Mouse (Mus musculus): ENCODE data around the gene Vwc2l. TPM values are rescaled to one million over a fixed set of nuclear protein-coding genes. Genes with fewer than 3 reads are reported as not detected.
A peak's percentile ranks its signal among the peaks of the same experiment; 100 is the strongest.

Gene Vwc2l
- polyA plus RNA-seq, 1 experiment: not detected

DNA sequence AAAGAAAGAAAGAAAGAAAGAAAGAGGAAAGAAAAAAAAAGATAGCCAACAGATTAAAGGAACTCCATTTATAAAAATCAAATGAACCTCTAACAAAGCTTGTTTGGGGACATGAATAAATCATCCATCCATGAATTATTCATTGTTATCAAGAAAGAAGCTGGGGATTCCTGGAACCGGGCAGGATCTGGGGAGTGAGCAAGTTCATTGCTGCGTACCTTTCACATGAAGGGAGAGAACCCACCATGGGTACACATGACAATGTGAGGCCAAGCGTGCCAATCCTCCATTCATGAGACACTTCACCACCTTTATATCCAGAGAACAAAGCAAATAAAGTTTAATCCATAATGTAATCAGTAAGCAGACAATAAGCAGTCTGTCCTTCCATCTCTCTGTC, 155.8 kb downstream of the Vwc2l start:
- peaks cover 3% of the 10 kb centered on the region; the same call in 1 of the 2 replicates for H3K9me3 ChIP-seq
- no peaks in the 10 kb centered on the region for H3K4me1 ChIP-seq
- H3K27me3 ChIP-seq (replicated peaks): no peaks in the 10 kb centered on the region
- no peaks in the 10 kb centered on the region for H3K36me3 ChIP-seq (replicated peaks; ENCODE audit: low read length)
- no peak overlapping the region for H3K4me3 ChIP-seq (replicated peaks)
- no peak for TF ChIP-seq GATA1 (IDR thresholded peaks at IDR 0.05; ENCODE audit: borderline replicate concordance, low read length)
- TF ChIP-seq FLI1 (IDR thresholded peaks at IDR 0.05; ENCODE audit: low read length): no peak

DNA sequence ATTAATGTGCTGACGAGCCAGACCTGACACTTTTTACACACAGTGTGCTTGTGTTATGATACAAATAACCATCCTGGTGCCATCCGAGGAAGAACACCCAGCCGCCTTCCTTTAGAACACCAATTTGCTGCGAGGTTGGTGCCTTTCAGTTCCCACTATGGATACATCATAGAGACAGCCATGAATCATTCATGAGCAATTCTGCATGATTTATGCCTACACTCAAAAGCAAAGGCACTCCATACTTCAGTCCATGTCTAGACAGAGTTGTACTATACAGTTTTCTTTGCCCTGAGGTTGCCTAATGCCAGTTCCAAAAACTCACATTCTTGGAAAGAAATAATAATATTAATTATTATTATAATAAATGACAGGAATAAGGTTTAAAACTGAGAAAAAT, 158.6 kb downstream of the Vwc2l start:
- TF ChIP-seq FLI1 (IDR thresholded peaks at IDR 0.05; ENCODE audit: low read length): no peak
- no peak for TF ChIP-seq GATA1 (IDR thresholded peaks at IDR 0.05; ENCODE audit: borderline replicate concordance, low read length)
- Histone ChIP-seq H3K9me3 (peaks cover 3% of the 10 kb centered on the region; the same call in 1 of the 2 replicates), H3K4me1 (no peaks in the 10 kb centered on the region), H3K36me3 (replicated peaks; ENCODE audit: low read length) (no peaks in the 10 kb centered on the region), H3K4me3 (replicated peaks) (no peak overlapping the region), H3K27me3 (replicated peaks) (no peaks in the 10 kb centered on the region)

DNA sequence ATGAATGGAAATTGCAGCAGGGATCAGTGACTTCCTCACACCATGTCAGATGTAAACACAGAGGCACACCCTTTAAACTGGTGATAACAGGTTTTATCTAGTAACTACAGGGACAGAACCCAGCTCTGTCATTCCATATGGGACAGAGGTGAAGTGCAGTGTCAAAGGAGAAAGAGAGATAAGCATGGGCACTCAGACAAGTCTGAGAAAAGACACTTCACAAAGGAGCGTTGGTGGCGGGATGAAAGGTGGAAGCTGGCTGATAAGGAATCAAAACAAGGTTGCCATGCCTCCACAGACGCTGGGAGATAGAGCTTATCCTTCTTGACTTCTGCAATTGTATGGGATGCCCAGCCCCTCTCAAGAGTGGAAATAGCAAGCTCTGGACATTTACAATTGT, 176.8 kb downstream of the Vwc2l start:
- Histone ChIP-seq H3K4me1 (no peaks in the 10 kb centered on the region), H3K9me3 (peaks cover 3% of the 10 kb centered on the region; the same call in 1 of the 2 replicates), H3K27me3 (replicated peaks) (no peaks in the 10 kb centered on the region), H3K36me3 (replicated peaks; ENCODE audit: low read length) (no peaks in the 10 kb centered on the region), H3K4me3 (replicated peaks) (no peak overlapping the region)
- TF ChIP-seq FLI1 (IDR thresholded peaks at IDR 0.05; ENCODE audit: low read length) (no peak), GATA1 (IDR thresholded peaks at IDR 0.05; ENCODE audit: borderline replicate concordance, low read length) (no peak)

DNA sequence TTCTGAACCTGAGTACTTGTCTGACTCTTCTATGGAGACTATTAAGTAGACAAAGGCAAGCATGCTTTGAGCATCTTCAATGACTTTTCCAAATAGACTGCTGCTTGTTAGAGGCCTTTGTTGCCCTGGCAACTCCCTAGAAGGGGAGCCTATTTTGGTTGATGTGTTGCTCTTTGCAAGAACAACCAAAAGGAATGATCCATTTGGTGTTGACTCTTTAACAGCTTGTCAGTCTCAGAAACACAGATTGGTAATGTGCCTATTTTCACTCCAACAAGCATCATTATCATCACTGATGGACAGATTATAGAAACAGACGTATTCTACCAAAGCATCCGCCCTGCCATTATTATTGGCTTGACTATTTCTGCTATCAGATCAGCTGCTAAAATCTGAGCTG, 181.9 kb downstream of the Vwc2l start:
- H3K4me1 ChIP-seq: no peaks in the 10 kb centered on the region
- H3K4me3 ChIP-seq (replicated peaks): no peak overlapping the region
- TF ChIP-seq GATA1 (IDR thresholded peaks at IDR 0.05; ENCODE audit: borderline replicate concordance, low read length) (no peak), FLI1 (IDR thresholded peaks at IDR 0.05; ENCODE audit: low read length) (no peak)
- H3K36me3 ChIP-seq (replicated peaks; ENCODE audit: low read length): no peaks in the 10 kb centered on the region
- no peaks in the 10 kb centered on the region for H3K27me3 ChIP-seq (replicated peaks)
- H3K9me3 ChIP-seq: no peaks in the 10 kb centered on the region

GRCm38 (mm10) chr1:70911235-70911634, 185.7 kb downstream of the Vwc2l start:
- Histone ChIP-seq H3K4me3 (replicated peaks) (no peak overlapping the region), H3K36me3 (replicated peaks; ENCODE audit: low read length) (no peaks in the 10 kb centered on the region), H3K27me3 (replicated peaks) (no peaks in the 10 kb centered on the region), H3K9me3 (no peaks in the 10 kb centered on the region), H3K4me1 (no peaks in the 10 kb centered on the region)
- TF ChIP-seq GATA1 (IDR thresholded peaks at IDR 0.05; ENCODE audit: borderline replicate concordance, low read length) (no peak), FLI1 (IDR thresholded peaks at IDR 0.05; ENCODE audit: low read length) (no peak)

DNA sequence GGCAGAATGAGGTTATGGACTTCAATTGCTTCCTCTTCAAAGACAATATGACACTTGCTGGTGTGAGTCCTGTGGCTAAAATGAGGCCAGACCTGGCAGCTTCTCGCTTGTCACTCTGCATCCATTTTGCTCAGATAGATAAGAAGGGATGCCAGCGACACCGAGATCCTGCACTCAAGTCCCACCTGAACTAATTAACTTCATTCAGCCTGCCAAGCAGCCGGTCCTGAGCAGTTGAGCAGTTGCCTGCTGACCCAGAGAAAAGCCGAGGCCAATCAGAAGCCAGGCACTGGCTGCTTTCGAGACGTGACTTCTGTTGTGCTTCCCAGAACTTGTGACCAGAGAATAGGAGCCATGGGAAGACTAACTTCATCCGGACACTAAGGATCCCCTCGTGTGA, 187.6 kb downstream of the Vwc2l start:
- TF ChIP-seq FLI1 (IDR thresholded peaks at IDR 0.05; ENCODE audit: low read length) (no peak), GATA1 (IDR thresholded peaks at IDR 0.05; ENCODE audit: borderline replicate concordance, low read length) (no peak)
- H3K4me3 ChIP-seq (replicated peaks): no peak overlapping the region
- H3K4me1 ChIP-seq: peaks cover 4% of the 10 kb centered on the region
- H3K36me3 ChIP-seq (replicated peaks; ENCODE audit: low read length): no peaks in the 10 kb centered on the region
- no peaks in the 10 kb centered on the region for H3K27me3 ChIP-seq (replicated peaks)
- H3K9me3 ChIP-seq: no peaks in the 10 kb centered on the region

- H3K36me3 ChIP-seq (replicated peaks; ENCODE audit: low read length): no peaks in the 10 kb centered on the region
- H3K4me3 ChIP-seq (replicated peaks): peak overlapping the region; percentile 54
- peaks cover 13% of the 10 kb centered on the region for H3K4me1 ChIP-seq
- H3K27me3 ChIP-seq (replicated peaks): no peaks in the 10 kb centered on the region
- no peaks in the 10 kb centered on the region for H3K9me3 ChIP-seq
- TF ChIP-seq FLI1 (IDR thresholded peaks at IDR 0.05; ENCODE audit: low read length) (no peak), GATA1 (IDR thresholded peaks at IDR 0.05; ENCODE audit: borderline replicate concordance, low read length) (no peak)
Measured at GRCm38 (mm10) chr1:70918173-70919036, 192.9 kb downstream of the Vwc2l start.

DNA sequence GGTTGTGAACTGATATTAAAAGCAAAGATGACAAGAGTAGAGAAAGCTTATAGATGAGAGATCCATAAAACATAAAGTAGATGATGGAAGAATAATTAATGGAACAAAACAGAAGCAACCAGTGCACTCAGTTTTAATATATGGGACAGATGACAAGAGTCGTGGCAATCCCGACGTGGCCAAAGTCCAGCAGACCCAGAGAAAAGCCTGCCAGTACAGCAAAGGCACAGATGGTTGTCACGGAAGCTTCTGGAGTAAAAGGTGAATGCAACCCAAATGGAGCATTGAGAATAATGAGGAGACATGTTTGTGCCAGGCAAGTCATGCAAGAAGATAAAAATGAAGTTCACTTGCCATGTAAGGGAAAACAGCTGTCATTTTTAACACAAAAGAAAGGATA, 207.5 kb downstream of the Vwc2l start:
- H3K36me3 ChIP-seq (replicated peaks; ENCODE audit: low read length): no peaks in the 10 kb centered on the region
- H3K9me3 ChIP-seq: no peaks in the 10 kb centered on the region
- no peaks in the 10 kb centered on the region for H3K4me1 ChIP-seq
- H3K4me3 ChIP-seq (replicated peaks): no peak overlapping the region
- TF ChIP-seq FLI1 (IDR thresholded peaks at IDR 0.05; ENCODE audit: low read length) (no peak), GATA1 (IDR thresholded peaks at IDR 0.05; ENCODE audit: borderline replicate concordance, low read length) (no peak)
- H3K27me3 ChIP-seq (replicated peaks): no peaks in the 10 kb centered on the region

Measured in megakaryocyte, embryonic 14.5 days (primary cell).